Mouse (Mus musculus) embryonic fibroblast, embryonic 13.5 days (primary cell): Measurements from ENCODE around the gene Mfap3. TPM values are rescaled to one million over a fixed set of nuclear protein-coding genes. Genes with fewer than 3 reads are reported as not detected.

Experiments
- H3K27ac ChIP-seq: 2 replicates; pipeline ENCODE4 v1.5.1; 2012; ENCODE audit warnings: low read length, control low read depth, inconsistent platforms; ENCODE audit not compliant: insufficient read depth
- H3K4me1 ChIP-seq: 2 replicates; pipeline ENCODE4 v1.6.1; 2011; ENCODE audit warnings: low read length; ENCODE audit not compliant: control insufficient read depth, insufficient read depth
- H3K4me3 ChIP-seq: 2 replicates; pipeline ENCODE4 v1.5.1; 2011; ENCODE audit warnings: mild to moderate bottlenecking, control low read depth, low read length; ENCODE audit not compliant: insufficient read depth
- CTCF ChIP-seq: IDR thresholded peaks from 2 replicates; pipeline ENCODE4 v1.5.1; 2011; ENCODE audit warnings: mild to moderate bottlenecking, control low read depth, low read length, moderate library complexity, borderline replicate concordance; ENCODE audit not compliant: insufficient read depth
- POLR2A ChIP-seq: IDR thresholded peaks from 2 replicates; pipeline ENCODE4 v1.6.1; 2011; ENCODE audit warnings: low read depth, mild to moderate bottlenecking, control low read depth, low read length, moderate library complexity
- polyA plus RNA-seq: library from polyadenylated mRNA; stranded (reverse); fragments of >200 nt; gene quantifications from 2 replicates; pipeline ENCODE4 v1.2.4, GENCODE M21; 2011; ENCODE audit warnings: low read depth; ENCODE audit not compliant: missing spikeins, insufficient read length

Mfap3 gene
- 43.9 and 52.4 TPM in 2 replicates for polyA plus RNA-seq

- TF ChIP-seq CTCF (no peak), POLR2A (peak; percentile 84)
- Histone ChIP-seq H3K27ac (peak within 1 kb of the TSS; percentile 37), H3K4me3 (peak within 1 kb of the TSS; percentile 66), H3K4me1 (peaks cover 7% of the 10 kb centered on the region)
Observed at GRCm38 (mm10) chr11:57518091-57518750, at the start of gene Mfap3, which contains the start of gene Fam114a2. Mfap3 (plus strand) TSS chr11:57518664. Fam114a2 (minus strand) TSS chr11:57518617.

- H3K27ac ChIP-seq: no peak overlapping the region
- TF ChIP-seq POLR2A (no peak), CTCF (no peak)
- no peaks in the 10 kb centered on the region for H3K4me1 ChIP-seq
- no peak overlapping the region for H3K4me3 ChIP-seq
Observed at GRCm38 (mm10) chr11:57468706-57469105, 49.8 kb upstream of the Mfap3 start.

GRCm38 (mm10) chr11:57470056-57470455 is 48.4 kb upstream of the Mfap3 start:
- TF ChIP-seq CTCF: no peak
- TF ChIP-seq POLR2A: no peak
- Histone ChIP-seq H3K4me3 (no peak overlapping the region), H3K27ac (no peak overlapping the region), H3K4me1 (no peaks in the 10 kb centered on the region)

- Histone ChIP-seq H3K27ac (no peak overlapping the region), H3K4me3 (no peak overlapping the region), H3K4me1 (no peaks in the 10 kb centered on the region)
- TF ChIP-seq POLR2A (no peak), CTCF (no peak)
Observed at GRCm38 (mm10) chr11:57470979-57471378, 47.5 kb upstream of the Mfap3 start.

- no peaks in the 10 kb centered on the region for H3K4me1 ChIP-seq
- H3K4me3 ChIP-seq: no peak overlapping the region
- TF ChIP-seq CTCF (no peak), POLR2A (no peak)
- H3K27ac ChIP-seq: no peak overlapping the region
Observed at GRCm38 (mm10) chr11:57474296-57474941, 44.0 kb upstream of the Mfap3 start.

- TF ChIP-seq CTCF (no peak), POLR2A (no peak)
Observed at GRCm38 (mm10) chr11:57475119-57475518, 43.3 kb upstream of the Mfap3 start.

GRCm38 (mm10) chr11:57478077-57478476 is 40.4 kb upstream of the Mfap3 start:
- H3K4me3 ChIP-seq: no peak overlapping the region
- TF ChIP-seq POLR2A (no peak), CTCF (no peak)
- no peaks in the 10 kb centered on the region for H3K4me1 ChIP-seq
- H3K27ac ChIP-seq: no peak overlapping the region

More at GRCm38 (mm10) chr11:57475119-57475518, 43.3 kb upstream of the Mfap3 start:
- Histone ChIP-seq H3K27ac (no peak overlapping the region), H3K4me1 (no peaks in the 10 kb centered on the region), H3K4me3 (no peak overlapping the region)

GRCm38 (mm10) chr11:57488436-57488835 is 30.0 kb upstream of the Mfap3 start:
- H3K27ac ChIP-seq: no peak overlapping the region
- no peak for TF ChIP-seq POLR2A
- TF ChIP-seq CTCF: no peak
- no peak overlapping the region for H3K4me3 ChIP-seq
- H3K4me1 ChIP-seq: no peaks in the 10 kb centered on the region

GRCm38 (mm10) chr11:57496462-57497039 is 21.9 kb upstream of the Mfap3 start:
- Histone ChIP-seq H3K4me3 (no peak overlapping the region), H3K27ac (no peak overlapping the region), H3K4me1 (no peaks in the 10 kb centered on the region)
- no peak for TF ChIP-seq POLR2A

- Histone ChIP-seq H3K27ac (no peak overlapping the region), H3K4me1 (no peaks in the 10 kb centered on the region), H3K4me3 (no peak overlapping the region)
- TF ChIP-seq CTCF (no peak), POLR2A (no peak)
Observed at GRCm38 (mm10) chr11:57497701-57498100, 20.8 kb upstream of the Mfap3 start.
